Mouse (Mus musculus) embryonic facial prominence, embryonic 14.5 days (tissue): ENCODE data around the gene Snrnp25. TPM values are rescaled to one million over a fixed set of nuclear protein-coding genes. Genes with fewer than 3 reads are reported as not detected.

Experiments used
- ATAC-seq: fragments of 200-750 bp; cut with Nextera tagmentation; 2 replicates; pipeline ENCODE4 v1.8.0; 2017; ENCODE audit warnings: low read depth, moderate number of reproducible peaks, moderate TSS enrichment
- DNase-seq: peaks from one replicate; pipeline ENCODE4 v3.0.0-alpha.2; 2015; ENCODE audit warnings: low spot score
- H3K27ac ChIP-seq: fragments of 300-500 bp; sonication (generic); replicated peaks from 2 replicates; pipeline ENCODE4 v1.5.1; 2014; ENCODE audit warnings: low read depth, mild to moderate bottlenecking, low read length, moderate library complexity
- H3K27me3 ChIP-seq: fragments of 300-500 bp; sonication (generic); replicated peaks from 2 replicates; pipeline ENCODE4 v1.6.1; 2014; ENCODE audit warnings: low read length; ENCODE audit not compliant: control insufficient read depth, insufficient read depth
- H3K36me3 ChIP-seq: fragments of 300-500 bp; sonication (generic); 2 replicates; pipeline ENCODE4 v1.6.1; 2014; ENCODE audit warnings: low read length, mixed read lengths; ENCODE audit not compliant: control insufficient read depth, insufficient read depth
- H3K4me1 ChIP-seq: fragments of 300-500 bp; sonication (generic); 2 replicates; pipeline ENCODE4 v1.6.1; 2014; ENCODE audit warnings: antibody characterized with exemption, low read length; ENCODE audit not compliant: control insufficient read depth, insufficient read depth
- H3K4me2 ChIP-seq: fragments of 300-500 bp; sonication (generic); 2 replicates; pipeline ENCODE4 v1.6.1; 2014; ENCODE audit warnings: low read depth, mild to moderate bottlenecking, low read length, moderate library complexity, mixed read lengths
- H3K4me3 ChIP-seq: fragments of 300-500 bp; sonication (generic); 2 replicates; pipeline ENCODE4 v1.5.1; 2014; ENCODE audit warnings: low read depth, mild to moderate bottlenecking, low read length
- H3K9ac ChIP-seq: fragments of 300-500 bp; sonication (generic); 2 replicates; pipeline ENCODE4 v1.6.1; 2014; ENCODE audit warnings: low read depth, mild to moderate bottlenecking, low read length, moderate library complexity, mixed read lengths
- H3K9me3 ChIP-seq: fragments of 300-500 bp; sonication (generic); 2 replicates; pipeline ENCODE4 v1.6.1; 2016; ENCODE audit warnings: low read length; ENCODE audit not compliant: control insufficient read depth
- WGBS: fragments of 180-500 bp; shearing (Covaris S2); extraction: QIAGEN DNeasy Blood & Tissue Kit; methylation state at CpG from one replicate; pipeline ENCODE4 v1.1.7; 2014; 5-methylcytosine and 5-hydroxymethylcytosine counted together
- polyA plus RNA-seq: library from polyadenylated mRNA; unstranded; fragments of >200 nt; fragmentation: Nextera tagmentation; extraction: Ambion mirVana; gene quantifications from 2 replicates; pipeline ENCODE4 v1.2.1, GENCODE M21; 2014

Gene Snrnp25
- polyA plus RNA-seq = 43.2 and 46.4 TPM in 2 replicates

GRCm38 (mm10) chr11:32205058-32205873 lies at the start of gene Snrnp25:
TSS of gene Snrnp25 (plus strand) at chr11:32205415.
- Histone ChIP-seq H3K36me3 (peaks cover 30% of the 10 kb centered on the region), H3K4me2 (peak within 1 kb of the TSS; percentile 68), H3K4me3 (peak within 1 kb of the TSS; percentile 66), H3K9me3 (no peaks in the 10 kb centered on the region), H3K9ac (peak within 1 kb of the TSS; percentile 75), H3K27ac (no peak within 1 kb of the TSS), H3K27me3 (no peaks in the 10 kb centered on the region), H3K4me1 (no peaks in the 10 kb centered on the region)
- ATAC-seq (peak; percentile 100), DNase-seq (peak; percentile 99)
- WGBS = under 1% methylated on average over 52 of the region's 52 CpGs

- Histone ChIP-seq H3K9me3 (no peaks in the 10 kb centered on the region), H3K9ac (no peak overlapping the region), H3K36me3 (no peaks in the 10 kb centered on the region), H3K27ac (no peak overlapping the region), H3K27me3 (no peaks in the 10 kb centered on the region), H3K4me2 (no peak overlapping the region), H3K4me3 (no peak overlapping the region), H3K4me1 (0 out of 2 replicates have a peak, but pooled peaks cover 4% of the 10 kb centered on the region)
- 80% methylated on average over 7 of the region's 7 CpGs for WGBS
- ATAC-seq (no peak), DNase-seq (no peak)
These were observed 48.2 kb upstream of the Snrnp25 start for GRCm38 (mm10) chr11:32156854-32157630.

GRCm38 (mm10) chr11:32157791-32158594 lies 47.2 kb upstream of the Snrnp25 start:
- ATAC-seq = no peak
- WGBS = 51% methylated on average over 18 of the region's 18 CpGs
- no peaks in the 10 kb centered on the region for H3K36me3 ChIP-seq
- peak overlapping the region; percentile 21; the same call in 1 of the 2 replicates for H3K4me2 ChIP-seq
- peak; percentile 31 for DNase-seq
- H3K4me1 ChIP-seq = 0 out of 2 replicates have a peak, but pooled peaks cover 4% of the 10 kb centered on the region
- H3K9ac ChIP-seq = no peak overlapping the region
- H3K27ac ChIP-seq = no peak overlapping the region
- H3K9me3 ChIP-seq = no peaks in the 10 kb centered on the region
- no peak overlapping the region for H3K4me3 ChIP-seq
- no peaks in the 10 kb centered on the region for H3K27me3 ChIP-seq

DNA sequence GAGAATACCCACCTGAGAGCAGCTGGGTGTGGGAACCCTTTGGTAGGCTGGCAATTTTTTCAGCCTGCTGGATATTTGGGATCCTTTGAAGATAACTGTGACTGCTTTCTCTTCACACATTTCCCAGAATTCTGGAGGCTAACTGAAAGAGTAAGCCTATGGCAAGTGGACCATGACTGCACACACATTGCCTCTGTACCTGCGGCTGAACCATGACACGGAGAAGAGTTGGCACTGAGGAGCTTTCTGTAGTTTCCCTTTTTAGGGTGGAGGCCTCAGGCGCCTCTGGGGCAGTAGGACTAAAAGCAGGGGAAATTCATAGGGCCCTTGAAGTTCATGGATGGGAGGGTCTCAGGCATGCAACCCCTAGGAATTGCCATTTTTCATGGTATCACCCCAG lies 46.0 kb upstream of the Snrnp25 start:
- Histone ChIP-seq H3K4me1 (0 out of 2 replicates have a peak, but pooled peaks cover 4% of the 10 kb centered on the region), H3K36me3 (no peaks in the 10 kb centered on the region), H3K4me3 (no peak overlapping the region), H3K9me3 (no peaks in the 10 kb centered on the region), H3K9ac (no peak overlapping the region), H3K4me2 (no peak overlapping the region), H3K27ac (no peak overlapping the region), H3K27me3 (no peaks in the 10 kb centered on the region)
- ATAC-seq (no peak), DNase-seq (no peak)
- WGBS = 90% methylated on average over 3 of the region's 3 CpGs

DNA sequence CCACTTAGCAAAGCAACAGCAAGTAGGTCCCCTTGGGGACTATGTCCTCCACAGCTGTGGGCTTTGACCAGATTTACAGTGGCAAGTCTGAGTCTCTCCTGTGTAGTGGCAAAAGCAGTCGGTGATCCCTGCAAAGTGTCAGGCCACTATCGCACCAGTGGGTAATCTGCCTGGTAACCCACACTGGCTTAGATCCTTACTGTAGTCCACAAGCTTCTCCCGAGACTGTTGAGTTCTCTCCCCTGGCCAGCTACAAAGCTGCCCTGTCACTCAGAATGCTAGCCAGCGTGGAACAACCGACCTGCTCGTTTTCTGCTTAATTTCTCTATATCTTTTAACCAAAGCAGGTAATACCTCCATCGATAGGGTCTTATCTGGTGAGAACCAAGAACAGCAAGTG lies 44.9 kb upstream of the Snrnp25 start:
- DNase-seq = no peak
- Histone ChIP-seq H3K4me1 (0 out of 2 replicates have a peak, but pooled peaks cover 4% of the 10 kb centered on the region), H3K4me3 (no peak overlapping the region), H3K27me3 (no peaks in the 10 kb centered on the region), H3K27ac (no peak overlapping the region), H3K9ac (no peak overlapping the region), H3K9me3 (no peaks in the 10 kb centered on the region), H3K36me3 (no peaks in the 10 kb centered on the region), H3K4me2 (no peak overlapping the region)
- WGBS = 78% methylated on average over 7 of the region's 7 CpGs
- ATAC-seq = no peak

GRCm38 (mm10) chr11:32161500-32161899 lies 43.7 kb upstream of the Snrnp25 start:
- no peaks in the 10 kb centered on the region for H3K9me3 ChIP-seq
- no peaks in the 10 kb centered on the region for H3K27me3 ChIP-seq
- 7% methylated on average over 9 of the region's 9 CpGs for WGBS
- H3K27ac ChIP-seq = no peak overlapping the region
- peak; percentile 73 for DNase-seq
- 0 out of 2 replicates have a peak, but pooled peaks cover 4% of the 10 kb centered on the region for H3K4me1 ChIP-seq
- H3K4me3 ChIP-seq = peak overlapping the region; percentile 28
- ATAC-seq = peak; percentile 79
- H3K9ac ChIP-seq = no peak overlapping the region
- H3K36me3 ChIP-seq = no peaks in the 10 kb centered on the region
- peak overlapping the region; percentile 62 for H3K4me2 ChIP-seq

DNA sequence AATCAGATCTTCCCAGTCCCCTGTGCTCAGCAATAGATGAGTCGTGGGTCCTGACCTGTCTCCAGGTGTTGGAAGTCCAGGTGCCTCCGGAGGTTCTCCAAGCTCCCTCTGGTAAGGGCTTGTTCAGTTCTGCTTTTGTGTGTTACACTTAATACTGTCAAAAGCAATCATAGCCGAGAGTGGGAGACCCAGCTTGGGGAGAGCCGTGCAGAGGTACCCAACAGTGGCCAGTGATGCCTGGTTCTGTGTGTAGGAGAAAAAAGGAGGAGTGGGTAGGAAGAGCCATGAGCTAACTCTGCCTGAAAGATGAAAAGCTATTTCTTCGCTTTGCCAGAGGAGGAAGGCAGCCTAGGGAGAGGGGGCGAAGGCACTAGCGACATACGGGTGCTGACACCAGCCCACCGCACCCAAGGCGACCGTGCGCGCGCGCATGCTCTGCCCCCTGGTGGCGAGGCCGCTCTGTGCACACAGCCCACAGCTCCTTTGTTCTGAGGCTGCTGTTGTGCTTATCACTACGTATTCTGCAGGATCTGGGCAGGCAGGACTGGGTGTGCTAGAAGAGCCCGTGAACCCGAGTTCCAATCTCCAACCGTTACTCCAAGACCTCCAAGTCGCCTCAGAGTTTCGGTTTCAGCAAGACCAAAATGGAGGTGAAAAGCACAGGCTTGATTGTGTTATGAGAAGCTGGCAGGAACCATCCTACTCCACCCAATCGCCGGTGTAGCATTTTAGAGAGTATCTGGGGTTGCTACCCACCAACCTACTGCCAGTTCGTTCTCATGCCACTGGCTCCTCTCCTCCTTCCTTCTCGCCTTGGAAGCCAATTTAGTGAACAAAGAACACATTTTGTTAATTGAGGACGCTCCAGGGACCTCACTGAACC lies 43.1 kb upstream of the Snrnp25 start:
- peak; percentile 94 for ATAC-seq
- peak; percentile 75 for DNase-seq
- peak overlapping the region; percentile 44; the same call in 1 of the 2 replicates for H3K9ac ChIP-seq
- no peaks in the 10 kb centered on the region for H3K36me3 ChIP-seq
- 22% methylated on average over 19 of the region's 28 CpGs for WGBS
- 0 out of 2 replicates have a peak, but pooled peaks cover 4% of the 10 kb centered on the region for H3K4me1 ChIP-seq
- H3K27me3 ChIP-seq = no peaks in the 10 kb centered on the region
- no peak overlapping the region for H3K27ac ChIP-seq
- H3K4me3 ChIP-seq = peak overlapping the region; percentile 28
- H3K9me3 ChIP-seq = no peaks in the 10 kb centered on the region
- H3K4me2 ChIP-seq = peak overlapping the region; percentile 62
